Comparison of ENCODE assay signal across 28 mouse cellular contexts in the genomic region with DNA sequence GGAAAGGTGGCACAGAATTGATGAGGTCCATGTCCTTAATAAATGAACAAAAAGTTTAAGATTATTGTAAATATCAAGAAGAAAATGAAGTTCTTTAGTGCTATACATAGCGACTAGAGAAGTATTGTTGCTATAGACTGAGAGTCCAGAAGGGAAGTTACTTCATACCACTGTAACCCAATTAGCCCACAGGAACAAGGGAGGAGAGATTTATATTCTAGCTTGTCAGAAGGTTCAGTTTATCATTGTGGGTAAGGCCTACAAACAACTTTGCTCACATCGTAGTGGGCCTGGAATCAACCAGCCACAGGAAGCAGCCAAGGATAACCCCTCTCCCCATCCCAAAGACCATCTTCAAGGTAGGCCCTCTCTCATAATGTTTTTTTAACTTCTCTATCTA. TPM values are rescaled to one million over a fixed set of nuclear protein-coding genes. Genes with fewer than 3 reads are reported as not detected.
DNase-seq lines count a peak whose midpoint lies in the region; ATAC-seq and TF ChIP-seq lines count a peak whose summit lies in the region.
"Had no signal": no experiment of that assay in that cellular context is flagged by ENCODE, and none has a peak within 500 bp of the region (broad histone marks: within the 10 kb centered on the region; RNA-seq: fewer than 3 reads in every experiment).

No protein-coding gene starts in this region.

- H3K4me1 ChIP-seq in MEL (ENCODE audit: control insufficient read depth in 1 of 2, insufficient read depth in 2 of 2, low read length in 2 of 2), result peaks cover 42 to 57% of the 10 kb centered on the region in 2 experiments
- peaks cover 15% of the 10 kb centered on the region; the same call in 1 of the 2 replicates for H3K4me1 ChIP-seq in small intestine, adult 2 months (ENCODE audit: control insufficient read depth, insufficient read depth, insufficient read length, low read length)
- H3K4me1 ChIP-seq: embryonic facial prominence, embryonic 13.5 days; embryonic facial prominence, embryonic 15.5 days; forebrain, embryonic 10.5 days; forebrain, embryonic 12.5 days had no signal

- H3K9ac ChIP-seq in MEL (ENCODE audit: control insufficient read depth, low read depth, low read length, poor library complexity, severe bottlenecking), result peak overlapping the region; percentile 66
- H3K9ac ChIP-seq: embryonic facial prominence, embryonic 13.5 days; embryonic facial prominence, embryonic 15.5 days; forebrain, embryonic 12.5 days had no signal

- H3K36me3 ChIP-seq in MEL (ENCODE audit: control insufficient read depth in 1 of 2, insufficient read depth in 2 of 2, low read length in 2 of 2), result peaks cover 0 to 61% of the 10 kb centered on the region in 2 experiments; a peak in 2 of 4 replicates
- no peaks in the 10 kb centered on the region for H3K36me3 ChIP-seq in small intestine, adult 2 months (ENCODE audit: control insufficient read depth, insufficient read depth, low read length)
- H3K36me3 ChIP-seq: embryonic facial prominence, embryonic 13.5 days; embryonic facial prominence, embryonic 15.5 days; forebrain, embryonic 10.5 days; forebrain, embryonic 12.5 days had no signal

- no peak for TF ChIP-seq RAD21 in MEL (IDR thresholded peaks at IDR 0.05; ENCODE audit: low read depth, low read length)

- no peak for TF ChIP-seq CTCF in MEL (IDR thresholded peaks at IDR 0.05 in 2 of 3, conservative IDR thresholded peaks at IDR 0.05 in 1 of 3; ENCODE audit: control insufficient read depth in 1 of 3, insufficient read depth in 1 of 3, low read depth in 2 of 3, low read length in 3 of 3, poor library complexity in 1 of 3, severe bottlenecking in 1 of 3)
- TF ChIP-seq CTCF in small intestine, adult 2 months (IDR thresholded peaks at IDR 0.05; ENCODE audit: extremely low read depth, insufficient read length, insufficient replicate concordance, low read depth, low read length), result no peak

- peak; percentile 80 for DNase-seq in MEL (ENCODE audit: low read depth, low spot score)
- DNase-seq in heart, postnatal 14 days, result no peak
- no peak for DNase-seq in kidney, adult 9 months
- DNase-seq in spleen, postnatal 10 days (ENCODE audit: low spot score in 2 of 2), result no peak
- DNase-seq in adrenal gland, adult 8-10 months, result no peak
- DNase-seq: adrenal gland, adult 2 months; adrenal gland, postnatal 25 days; B cell, adult 2 months; cerebellum, adult 11 months; cerebellum, adult 18-20 months; cerebellum, adult 8-10 months; cerebellum, adult 9-11 months; cerebellum, postnatal 14 days; cerebellum, postnatal 36 days; embryo, embryonic 11 days had no signal

- peak overlapping the region; percentile 95 for H3K27ac ChIP-seq in MEL (ENCODE audit: control insufficient read depth, low read depth, low read length)
- H3K27ac ChIP-seq in small intestine, adult 2 months (ENCODE audit: insufficient read depth, low read depth, low read length), result peak overlapping the region; percentile 47; the same call in 1 of the 2 replicates
- H3K27ac ChIP-seq: embryonic facial prominence, embryonic 13.5 days; embryonic facial prominence, embryonic 15.5 days; forebrain, embryonic 10.5 days; forebrain, embryonic 12.5 days had no signal

- no peak for TF ChIP-seq POLR2A in MEL (IDR thresholded peaks at IDR 0.05; ENCODE audit: control insufficient read depth in 1 of 2, insufficient read depth in 1 of 2, low read depth in 1 of 2, low read length in 2 of 2, poor library complexity in 1 of 2)
- no peak for TF ChIP-seq POLR2A in small intestine, adult 2 months (IDR thresholded peaks at IDR 0.05; ENCODE audit: low read depth, low read length)

- H3K27me3 ChIP-seq in MEL (ENCODE audit: control insufficient read depth in 1 of 2, insufficient read depth in 2 of 2, low read length in 2 of 2), result no peaks in the 10 kb centered on the region
- H3K27me3 ChIP-seq in small intestine, adult 2 months (ENCODE audit: control insufficient read depth, insufficient read depth, low read length), result no peaks in the 10 kb centered on the region
- H3K27me3 ChIP-seq: CH12.LX; embryonic facial prominence, embryonic 13.5 days; embryonic facial prominence, embryonic 15.5 days; forebrain, embryonic 12.5 days had no signal

- TF ChIP-seq EP300 in MEL (IDR thresholded peaks at IDR 0.05; ENCODE audit: low read depth in 1 of 2, low read length in 2 of 2), result peak; percentile 38 to 47; a peak in 3 of 4 replicates

- H3K4me3 ChIP-seq in MEL (ENCODE audit: control insufficient read depth in 1 of 2, insufficient read depth in 1 of 2, low read depth in 2 of 2, low read length in 2 of 2), result peak overlapping the region; percentile 33 to 53
- no peak overlapping the region for H3K4me3 ChIP-seq in small intestine, adult 2 months (ENCODE audit: low read depth, low read length)
- H3K4me3 ChIP-seq: embryonic facial prominence, embryonic 13.5 days; embryonic facial prominence, embryonic 15.5 days; erythroblast, embryonic 14.5 days; forebrain, embryonic 10.5 days; forebrain, embryonic 12.5 days had no signal

- intact Hi-C loops in heart, postnatal 14 days (cut with DNase I), result no loop called here

- H3K9me3 ChIP-seq in MEL (replicated peaks; ENCODE audit: insufficient read depth, low read length), result no peaks in the 10 kb centered on the region
- H3K9me3 ChIP-seq: embryonic facial prominence, embryonic 13.5 days; embryonic facial prominence, embryonic 15.5 days; forebrain, embryonic 10.5 days; forebrain, embryonic 12.5 days; G1E had no signal

- peaks cover 16% of the 10 kb centered on the region for H3K79me2 ChIP-seq in MEL (ENCODE audit: control insufficient read depth, insufficient read depth, low read length, poor library complexity)

- 90% methylated on average over 2 of the region's 2 CpGs for WGBS in small intestine, adult 2 months

- ATAC-seq in granulocyte monocyte progenitor cell, adult 5-6 weeks (replicated peaks; ENCODE audit: poor library complexity, severe bottlenecking), result peak; percentile 78
- ATAC-seq in megakaryocyte, adult 5-6 weeks (ENCODE audit: poor library complexity, severe bottlenecking), result peak; percentile 73
- ATAC-seq: CD4-positive, CD25-positive, alpha-beta regulatory T cell, adult 4 months; forebrain, embryonic 14.5 days; forebrain, embryonic 16.5 days had no signal

TF ChIP-seq in MEL, 35 proteins besides CTCF, POLR2A, EP300 and RAD21:
- TF ChIP-seq NELFE (IDR thresholded peaks at IDR 0.05; ENCODE audit: low read depth, low read length), result peak; percentile 9; the same call in 1 of the 2 replicates
- peak; percentile 60; the same call in 1 of the 2 replicates for TF ChIP-seq TBP (IDR thresholded peaks at IDR 0.05; ENCODE audit: low read depth, low read length)
- no peak for TF ChIP-seq USF1 (IDR thresholded peaks at IDR 0.05; ENCODE audit: low read depth, low read length)
- TF ChIP-seq ZMIZ1 (IDR thresholded peaks at IDR 0.05; ENCODE audit: low read depth, low read length), result 0 out of 2 replicates have a peak, but pooled peaks have one; percentile 28
- 0 out of 2 replicates have a peak, but pooled peaks have one; percentile 32 for TF ChIP-seq TCF12 (IDR thresholded peaks at IDR 0.05; ENCODE audit: low read depth, low read length)
- peak; percentile 13; the same call in 1 of the 2 replicates for TF ChIP-seq POLR2AphosphoS2 (IDR thresholded peaks at IDR 0.05; ENCODE audit: low read length)
TF ChIP-seq in MEL: peak in this region for 5.

RNA-seq across cellular contexts. Expression of gene Fut8, which starts 29.9 kb away (rescaled TPM):
- 61.3 and 82.5 TPM in 2 replicates for total RNA-seq in MEL (2012; rRNA removed)
- 10 to 100 TPM; 73.7 to 90.0 TPM for polyA plus RNA-seq in MEL (2012; ENCODE audit: insufficient read depth in 1 of 2, insufficient read length in 2 of 2, low read depth in 1 of 2, low replicate concordance in 2 of 2, missing spikeins in 1 of 2)
- 114 and 142 TPM in 2 replicates for total RNA-seq in granulocyte monocyte progenitor cell, adult 5-6 weeks (2014; fragmentation: Nextera tagmentation)
- total RNA-seq in granulocyte monocyte progenitor cell, adult 5-6 weeks (2017), result 169 and 181 TPM in 2 replicates
- total RNA-seq in megakaryocyte, adult 5-6 weeks (2015), result 48.3 and 53.9 TPM in 2 replicates
- total RNA-seq in megakaryocyte, adult 5-6 weeks (2017), result 44.6 and 46.2 TPM in 2 replicates
- 5.9 and 10.9 TPM in 2 replicates for polyA plus RNA-seq in small intestine, adult 2 months (2012; rRNA removed)
- total RNA-seq in heart, postnatal 14 days (2021), result 10 to 100 TPM; 20.7 to 21.5 TPM
- 10 to 100 TPM; 38.1 to 45.6 (median 39.2) TPM for total RNA-seq in adrenal gland, adult 8-10 months (2022)
